Mouse (Mus musculus): Measurements from ENCODE around the gene Angpt4. TPM values are rescaled to one million over a fixed set of nuclear protein-coding genes. Genes with fewer than 3 reads are reported as not detected.

Gene Angpt4
- polyA plus RNA-seq, 1 experiment from 2014 or later: 0.26 TPM

GRCm38 (mm10) chr2:151990985-151991394 lies 80.0 kb downstream of the Angpt4 start:
- Histone ChIP-seq H3K36me3 (no peaks in the 10 kb centered on the region), H3K27me3 (peaks cover 11% of the 10 kb centered on the region), H3K4me1 (replicated peaks) (peaks cover 12% of the 10 kb centered on the region; the same call in 1 of the 2 replicates), H3K4me2 (no peak overlapping the region), H3K9me3 (no peaks in the 10 kb centered on the region), H3K27ac (replicated peaks) (no peak overlapping the region), H3K9ac (no peak overlapping the region), H3K4me3 (no peak overlapping the region)
- peak; percentile 67; the same call in 1 of the 2 replicates for ATAC-seq (ENCODE audit: low FRiP score, low read depth)
- 16% methylated on average over 1 of the region's 1 CpGs for WGBS

GRCm38 (mm10) chr2:151991446-151991845 lies 80.4 kb downstream of the Angpt4 start:
- no peak overlapping the region for H3K4me3 ChIP-seq
- WGBS: 22% methylated on average over 5 of the region's 5 CpGs
- H3K9me3 ChIP-seq: no peaks in the 10 kb centered on the region
- H3K36me3 ChIP-seq: no peaks in the 10 kb centered on the region
- H3K4me2 ChIP-seq: no peak overlapping the region
- H3K27ac ChIP-seq (replicated peaks): no peak overlapping the region
- H3K4me1 ChIP-seq (replicated peaks): peaks cover 15% of the 10 kb centered on the region; the same call in 1 of the 2 replicates
- H3K27me3 ChIP-seq: peaks cover 15% of the 10 kb centered on the region
- ATAC-seq (ENCODE audit: low FRiP score, low read depth): peak; percentile 43
- H3K9ac ChIP-seq: no peak overlapping the region

- Histone ChIP-seq H3K27ac (replicated peaks) (no peak overlapping the region), H3K9ac (no peak overlapping the region), H3K4me2 (peak overlapping the region; percentile 54), H3K36me3 (no peaks in the 10 kb centered on the region), H3K4me3 (0 out of 2 replicates have a peak overlapping the region, but pooled peaks have one; percentile 14), H3K9me3 (no peaks in the 10 kb centered on the region), H3K27me3 (peaks cover 32% of the 10 kb centered on the region), H3K4me1 (replicated peaks) (peaks cover 16% of the 10 kb centered on the region; the same call in 1 of the 2 replicates)
- ATAC-seq (ENCODE audit: low FRiP score, low read depth): peak; percentile 36; the same call in 1 of the 2 replicates
- WGBS: 8% methylated on average over 22 of the region's 22 CpGs
Observed at GRCm38 (mm10) chr2:151994350-151995122, 83.5 kb downstream of the Angpt4 start.

MicroRNAs encoded within 50 kb of the gene (microRNA counts, 519-probe panel; counts per million panel counts)
- not detected for microRNA mmu-miR-1953

Small RNAs within 50 kb of the gene (microRNA-seq; reads per million reads assigned to microRNA genes)
- gene Mir1953: not detected

Other genes with a start within 250 kb of the Angpt4 start
- 0.18 and 0.21 TPM in 2 replicates for gene Rad21l, start 242.7 kb upstream of the Angpt4 start, polyA plus RNA-seq (2015; fragmentation: Nextera tagmentation; extraction: Ambion mirVana)
- gene Tmem74b, start 209.2 kb upstream of the Angpt4 start, polyA plus RNA-seq (2015; fragmentation: Nextera tagmentation; extraction: Ambion mirVana): 30.7 and 30.9 TPM in 2 replicates
- 57.7 and 61.1 TPM in 2 replicates for gene Psmf1, start 167.0 kb upstream of the Angpt4 start, polyA plus RNA-seq (2015; fragmentation: Nextera tagmentation; extraction: Ambion mirVana)
- 0.28 and 0.49 TPM in 2 replicates for gene Rspo4, start 68.3 kb upstream of the Angpt4 start, polyA plus RNA-seq (2015; fragmentation: Nextera tagmentation; extraction: Ambion mirVana)
- 48.3 and 54.6 TPM in 2 replicates for gene Fam110a, start 69.0 kb downstream of the Angpt4 start, polyA plus RNA-seq (2015; fragmentation: Nextera tagmentation; extraction: Ambion mirVana)
- gene Slc52a3, start 85.3 kb downstream of the Angpt4 start, polyA plus RNA-seq (2015; fragmentation: Nextera tagmentation; extraction: Ambion mirVana): 1.4 and 1.7 TPM in 2 replicates
- 10.8 and 11.1 TPM in 2 replicates for gene Scrt2, start 170.3 kb downstream of the Angpt4 start, polyA plus RNA-seq (2015; fragmentation: Nextera tagmentation; extraction: Ambion mirVana)
- gene Srxn1, start 194.3 kb downstream of the Angpt4 start, polyA plus RNA-seq (2015; fragmentation: Nextera tagmentation; extraction: Ambion mirVana): 24.4 and 24.7 TPM in 2 replicates
- 1.1 and 1.7 TPM in 2 replicates for gene Tcf15, start 232.4 kb downstream of the Angpt4 start, polyA plus RNA-seq (2015; fragmentation: Nextera tagmentation; extraction: Ambion mirVana)

All from hindbrain, embryonic 15.5 days (tissue).